ENCODE assay signal across 8 mouse cellular contexts in the genomic region with DNA sequence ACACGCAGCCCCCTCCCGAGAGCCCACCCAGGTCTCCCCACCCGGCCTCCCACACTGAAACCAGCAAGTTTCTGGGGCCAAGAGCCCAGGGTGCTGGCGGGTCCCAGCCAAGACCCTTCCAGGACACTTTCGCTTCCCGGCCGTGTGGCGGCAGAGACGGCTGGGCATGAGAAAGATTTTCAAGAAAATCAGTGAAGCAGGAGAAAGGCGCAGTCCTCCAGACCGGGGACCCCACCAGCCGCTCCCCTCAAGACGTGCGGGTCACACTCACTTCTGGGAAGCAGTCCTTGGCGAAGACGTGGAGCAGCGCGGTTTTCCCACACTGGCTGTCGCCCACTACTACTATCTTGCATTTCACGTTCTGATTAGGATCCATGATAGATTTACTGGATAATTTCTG. TPM values are rescaled to one million over a fixed set of nuclear protein-coding genes. Genes with fewer than 3 reads are reported as not detected.
DNase-seq lines count a peak whose midpoint lies in the region; ATAC-seq and TF ChIP-seq lines count a peak whose summit lies in the region.

No protein-coding gene starts in this region.

- intact Hi-C loops in left cerebral cortex, postnatal 4 days (cut with DNase I), result loop anchor here (2.0 to 10.0 kb wide), 4 partner anchors 144 to 841 kb away; no protein-coding TSS in a partner anchor

- peak overlapping the region; percentile 60 for H3K4me3 ChIP-seq in erythroblast, embryonic 14.5 days (replicated peaks)
- peak overlapping the region; percentile 83 for H3K4me3 ChIP-seq in brown adipose tissue, adult 24 weeks (ENCODE audit: insufficient read depth, low read depth, low read length)
- peak overlapping the region; percentile 60 for H3K4me3 ChIP-seq in forebrain, postnatal 0 days (ENCODE audit: low read depth, low read length)
- H3K4me3 ChIP-seq in hindbrain, embryonic 13.5 days, result peak overlapping the region; percentile 96
- H3K4me3 ChIP-seq in midbrain, embryonic 11.5 days (ENCODE audit: low read depth, low read length), result peak overlapping the region; percentile 98
- H3K4me3 ChIP-seq in stomach, embryonic 14.5 days (ENCODE audit: low read depth, low read length), result peak overlapping the region; percentile 93

- no peaks in the 10 kb centered on the region; the same call in 1 of the 2 replicates for H3K4me1 ChIP-seq in erythroblast, embryonic 14.5 days (ENCODE audit: control insufficient read depth)
- peaks cover 5% of the 10 kb centered on the region for H3K4me1 ChIP-seq in brown adipose tissue, adult 24 weeks (ENCODE audit: control insufficient read depth, insufficient read depth, insufficient read length, low read length)
- H3K4me1 ChIP-seq in forebrain, postnatal 0 days (ENCODE audit: insufficient read depth), result 0 out of 2 replicates have a peak, but pooled peaks cover 4% of the 10 kb centered on the region
- peaks cover 17% of the 10 kb centered on the region for H3K4me1 ChIP-seq in hindbrain, embryonic 13.5 days (replicated peaks)
- peaks cover 11% of the 10 kb centered on the region for H3K4me1 ChIP-seq in midbrain, embryonic 11.5 days (ENCODE audit: control insufficient read depth, insufficient read depth, low read length)
- peaks cover 12% of the 10 kb centered on the region for H3K4me1 ChIP-seq in stomach, embryonic 14.5 days (ENCODE audit: control insufficient read depth, insufficient read depth, low read length)

- H3K36me3 ChIP-seq in erythroblast, embryonic 14.5 days (ENCODE audit: control insufficient read depth), result no peaks in the 10 kb centered on the region
- H3K36me3 ChIP-seq in forebrain, postnatal 0 days (ENCODE audit: insufficient read depth), result no peaks in the 10 kb centered on the region
- no peaks in the 10 kb centered on the region for H3K36me3 ChIP-seq in hindbrain, embryonic 13.5 days
- H3K36me3 ChIP-seq in midbrain, embryonic 11.5 days (ENCODE audit: control insufficient read depth, insufficient read depth, low read length), result no peaks in the 10 kb centered on the region
- H3K36me3 ChIP-seq in stomach, embryonic 14.5 days (ENCODE audit: control insufficient read depth, insufficient read depth, low read length), result no peaks in the 10 kb centered on the region

- peak overlapping the region; percentile 82 for H3K27ac ChIP-seq in brown adipose tissue, adult 24 weeks (replicated peaks; ENCODE audit: low read depth, low read length)
- H3K27ac ChIP-seq in forebrain, postnatal 0 days (ENCODE audit: low read depth, low read length), result peak overlapping the region; percentile 89
- peak overlapping the region; percentile 97 for H3K27ac ChIP-seq in hindbrain, embryonic 13.5 days
- peak overlapping the region; percentile 89 for H3K27ac ChIP-seq in midbrain, embryonic 11.5 days (ENCODE audit: low read depth, low read length)
- H3K27ac ChIP-seq in stomach, embryonic 14.5 days (ENCODE audit: low read length), result peak overlapping the region; percentile 96

- DNase-seq in forebrain, postnatal 0 days, result peak; percentile 71
- DNase-seq in left cerebral cortex, postnatal 4 days, result peak; percentile 47
- peak; percentile 96 for DNase-seq in midbrain, embryonic 11.5 days (ENCODE audit: low spot score, missing footprints)

- peak overlapping the region; percentile 92 for H3K9ac ChIP-seq in forebrain, postnatal 0 days
- peak overlapping the region; percentile 100 for H3K9ac ChIP-seq in hindbrain, embryonic 13.5 days
- peak overlapping the region; percentile 99 for H3K9ac ChIP-seq in midbrain, embryonic 11.5 days (ENCODE audit: low read length)
- H3K9ac ChIP-seq in stomach, embryonic 14.5 days (replicated peaks; ENCODE audit: low read depth, low read length), result peak overlapping the region; percentile 93

- peak; percentile 29; the same call in 1 of the 2 replicates for TF ChIP-seq CTCF in forebrain, postnatal 0 days (IDR thresholded peaks at IDR 0.05; ENCODE audit: low read depth)

- no peak for ATAC-seq in erythroblast, adult 5-6 weeks (replicated peaks; ENCODE audit: low FRiP score, poor library complexity, severe bottlenecking)
- ATAC-seq in forebrain, postnatal 0 days, result peak; percentile 38
- ATAC-seq in hindbrain, embryonic 13.5 days (ENCODE audit: low FRiP score), result peak; percentile 40
- peak; percentile 35; the same call in 1 of the 2 replicates for ATAC-seq in midbrain, embryonic 11.5 days (ENCODE audit: low FRiP score)
- no peak for ATAC-seq in stomach, embryonic 14.5 days (ENCODE audit: insufficient number of reproducible peaks, insufficient read depth, low FRiP score, low read depth)

- under 1% methylated on average over 20 of the region's 20 CpGs for WGBS in forebrain, postnatal 0 days
- 0% methylated on average over 20 of the region's 20 CpGs for WGBS in hindbrain, embryonic 13.5 days
- under 1% methylated on average over 20 of the region's 20 CpGs for WGBS in midbrain, embryonic 11.5 days
- under 1% methylated on average over 20 of the region's 20 CpGs for WGBS in stomach, embryonic 14.5 days

- peaks cover 37% of the 10 kb centered on the region for H3K27me3 ChIP-seq in erythroblast, embryonic 14.5 days (ENCODE audit: control insufficient read depth)
- no peaks in the 10 kb centered on the region for H3K27me3 ChIP-seq in forebrain, postnatal 0 days (ENCODE audit: insufficient read depth, low read length)
- no peaks in the 10 kb centered on the region for H3K27me3 ChIP-seq in hindbrain, embryonic 13.5 days
- no peaks in the 10 kb centered on the region for H3K27me3 ChIP-seq in midbrain, embryonic 11.5 days (ENCODE audit: control insufficient read depth, insufficient read depth, low read length)
- no peaks in the 10 kb centered on the region for H3K27me3 ChIP-seq in stomach, embryonic 14.5 days (ENCODE audit: control insufficient read depth, insufficient read depth, low read length)

- H3K9me3 ChIP-seq in erythroblast, embryonic 14.5 days (ENCODE audit: control insufficient read depth, low read length), result no peaks in the 10 kb centered on the region
- H3K9me3 ChIP-seq in forebrain, postnatal 0 days (ENCODE audit: low read length), result no peaks in the 10 kb centered on the region
- H3K9me3 ChIP-seq in hindbrain, embryonic 13.5 days, result no peaks in the 10 kb centered on the region
- H3K9me3 ChIP-seq in midbrain, embryonic 11.5 days (ENCODE audit: control insufficient read depth, low read length), result no peaks in the 10 kb centered on the region
- no peaks in the 10 kb centered on the region for H3K9me3 ChIP-seq in stomach, embryonic 14.5 days (ENCODE audit: control insufficient read depth, low read depth, low read length)

- H3K4me2 ChIP-seq in forebrain, postnatal 0 days (ENCODE audit: low read depth), result peak overlapping the region; percentile 78
- peak overlapping the region; percentile 65 for H3K4me2 ChIP-seq in hindbrain, embryonic 13.5 days
- H3K4me2 ChIP-seq in midbrain, embryonic 11.5 days, result peak overlapping the region; percentile 55
- peak overlapping the region; percentile 70 for H3K4me2 ChIP-seq in stomach, embryonic 14.5 days (replicated peaks; ENCODE audit: low read depth, low read length)

RNA-seq across cellular contexts. Expression of a gene that starts 0.5 kb away (rescaled TPM):
- not detected in 2 replicates for polyA plus RNA-seq in erythroblast, embryonic 14.5 days (2012)
- total RNA-seq in erythroblast, adult 5-6 weeks (2015; ENCODE audit: low replicate concordance), result 2.5 and 4.2 TPM in 2 replicates
- 4.5 and 4.9 TPM in 2 replicates for total RNA-seq in erythroblast, adult 5-6 weeks (2017; ENCODE audit: low replicate concordance)
- 6.6 and 9.0 TPM in 2 replicates for polyA plus RNA-seq in brown adipose tissue, adult 24 weeks (2012; ENCODE audit: insufficient read depth, insufficient read length, missing spikeins)
- total RNA-seq in forebrain, postnatal 0 days (2014; rRNA removed), result 78.8 and 103 TPM in 2 replicates
- 62.3 and 72.7 TPM in 2 replicates for polyA plus RNA-seq in forebrain, postnatal 0 days (2015; fragmentation: Nextera tagmentation; extraction: Ambion mirVana)
- 244 and 250 TPM in 2 replicates for polyA plus RNA-seq in hindbrain, embryonic 13.5 days (2015; fragmentation: Nextera tagmentation; extraction: Ambion mirVana)
- 10 to 100 TPM; 47.5 to 50.3 TPM for total RNA-seq in left cerebral cortex, postnatal 4 days (2021)
- 338 and 393 TPM in 2 replicates for polyA plus RNA-seq in midbrain, embryonic 11.5 days (2014; fragmentation: Nextera tagmentation; extraction: Ambion mirVana)
- 97.3 and 107 TPM in 2 replicates for polyA plus RNA-seq in stomach, embryonic 14.5 days (2014; fragmentation: Nextera tagmentation; extraction: Ambion mirVana)

Comparison
In these comparisons a context has a peak if more than half of its experiments do, and no peak if none do; other contexts are left out.
1. ATAC-seq: peak in forebrain, postnatal 0 days (single experiment), hindbrain, embryonic 13.5 days (single experiment) and midbrain, embryonic 11.5 days (single experiment); none in erythroblast, adult 5-6 weeks (single experiment) and stomach, embryonic 14.5 days (single experiment).
2. Peak in every context shown above with its lines, with median percentiles within 50 percentile points of each other: H3K4me3 ChIP-seq, H3K27ac ChIP-seq, DNase-seq, H3K4me2 ChIP-seq and H3K9ac ChIP-seq.